Mouse (Mus musculus) effector memory CD4-positive, alpha-beta T cell, adult 7 months (primary cell): ENCODE results near the gene Arel1. TPM values are rescaled to one million over a fixed set of nuclear protein-coding genes. Genes with fewer than 3 reads are reported as not detected.

Experiments used
- polyA plus RNA-seq: library from polyadenylated mRNA; unstranded; fragments of 100-300 nt; shearing (Covaris generic); gene quantifications from one replicate; pipeline ENCODE4 v1.2.1, GENCODE M21; 2017

The Arel1 gene
- polyA plus RNA-seq, result 17.0 TPM

GRCm38 (mm10) chr12:84970428-84971096 is at the start of gene Arel1, which contains the start of gene Fcf1:
Gene Arel1 (minus strand): TSS chr12:84970900.
Gene Fcf1 (plus strand): TSS chr12:84970897.

GRCm38 (mm10) chr12:84996083-84996496 is 25.4 kb upstream of the Arel1 start, which contains the start of gene Ylpm1:
Gene Ylpm1 (plus strand): TSS chr12:84996321.

GRCm38 (mm10) chr12:84876481-84877121 is 94.1 kb downstream of the Arel1 start, which contains the start of gene Ltbp2:
Gene Ltbp2 (minus strand): TSS chr12:84876532.

Other genes starting within 250 kb of the Arel1 start
- gene Npc2, start 197.7 kb downstream of the Arel1 start, polyA plus RNA-seq, result 80.8 TPM
- gene Isca2, start 197.6 kb downstream of the Arel1 start, polyA plus RNA-seq, result 83.6 TPM
- 0.28 TPM for gene Ltbp2, start 94.4 kb downstream of the Arel1 start, polyA plus RNA-seq
- 112 TPM for gene Fcf1, start within 50 bp of the Arel1 start, polyA plus RNA-seq
- gene Ylpm1, start 25.4 kb upstream of the Arel1 start, polyA plus RNA-seq, result 24.0 TPM
- 5.3 TPM for gene Prox2, start 139.9 kb upstream of the Arel1 start, polyA plus RNA-seq
- gene Dlst, start 139.9 kb upstream of the Arel1 start, polyA plus RNA-seq, result 91.3 TPM
- 0.76 TPM for gene Rps6kl1, start 180.4 kb upstream of the Arel1 start, polyA plus RNA-seq
- not detected for gene Pgf, start 206.9 kb upstream of the Arel1 start, polyA plus RNA-seq
- 78.2 TPM for gene Eif2b2, start 248.6 kb upstream of the Arel1 start, polyA plus RNA-seq